Mouse (Mus musculus): ENCODE measurements around the gene Sys1.

The Sys1 gene

DNA sequence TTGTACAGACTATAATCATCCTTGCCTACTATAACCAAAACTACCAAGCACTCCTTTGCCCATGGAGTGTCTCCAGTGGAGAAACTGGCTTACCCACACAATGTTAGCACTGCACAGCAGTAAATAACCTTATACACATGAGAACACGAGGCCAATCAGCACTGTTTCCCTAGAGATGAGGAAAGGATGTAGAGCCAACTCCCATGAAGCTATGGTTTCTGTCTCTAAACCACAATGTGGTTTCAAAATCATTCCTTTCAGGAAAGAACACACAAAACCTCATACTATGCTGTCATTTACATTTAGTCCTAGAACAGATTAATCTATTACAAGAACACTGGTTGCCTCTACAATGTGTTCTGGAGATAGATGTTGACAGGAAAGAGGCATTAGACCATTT, 39.6 kb downstream of the Sys1 start:
- in situ Hi-C loops (cut with MboI; ENCODE audit: unreplicated experiment in 2 of 2): no loop called here

DNA sequence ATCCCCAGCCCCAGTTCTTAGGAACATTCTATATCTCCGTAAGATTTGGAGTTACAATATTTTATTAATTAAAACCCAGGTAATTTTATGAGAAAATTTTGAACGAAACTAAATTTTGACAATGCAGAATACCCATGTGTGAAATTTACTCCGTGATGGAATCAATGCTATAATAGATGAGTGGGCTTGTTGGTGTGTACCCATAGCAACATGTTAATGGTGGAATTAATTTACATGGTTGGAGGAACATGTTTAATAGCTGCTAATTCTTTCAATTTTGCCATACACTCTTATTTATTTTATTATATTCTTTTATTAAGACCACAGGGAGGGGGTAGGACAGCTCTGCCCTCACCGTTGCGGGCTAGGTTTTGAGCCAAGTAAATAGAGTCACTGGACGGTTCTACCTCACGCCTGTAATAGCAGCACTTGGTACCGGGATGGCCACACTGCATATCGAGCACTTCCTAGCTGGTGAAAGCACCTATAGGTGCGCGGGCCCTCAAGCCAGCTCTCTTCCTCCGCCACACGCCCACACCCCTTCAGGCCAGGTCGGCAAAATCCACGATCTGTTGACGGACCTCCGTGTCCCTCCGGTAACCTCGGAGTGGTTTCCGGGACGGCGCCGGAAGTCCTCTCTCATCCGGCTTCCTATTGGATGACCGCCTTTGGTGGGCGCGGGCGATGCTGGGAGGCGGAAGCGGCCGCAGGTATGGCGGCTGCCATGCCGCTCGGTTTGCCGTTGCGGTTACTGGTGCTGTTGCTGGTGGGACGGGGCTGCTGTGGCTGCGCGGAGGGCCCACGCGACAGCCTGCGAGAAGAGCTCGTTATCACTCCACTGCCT, 40.3 kb downstream of the Sys1 start, which contains the start of gene Pigt:
Gene Pigt (plus strand): TSS at position 674 of the 844 bp plus-strand sequence.
- in situ Hi-C loops (cut with MboI; ENCODE audit: unreplicated experiment in 2 of 2): no loop called here

GRCm38 (mm10) chr2:164497691-164498268, 41.0 kb downstream of the Sys1 start:
- in situ Hi-C loops (cut with MboI; ENCODE audit: unreplicated experiment in 2 of 2): no loop called here

DNA sequence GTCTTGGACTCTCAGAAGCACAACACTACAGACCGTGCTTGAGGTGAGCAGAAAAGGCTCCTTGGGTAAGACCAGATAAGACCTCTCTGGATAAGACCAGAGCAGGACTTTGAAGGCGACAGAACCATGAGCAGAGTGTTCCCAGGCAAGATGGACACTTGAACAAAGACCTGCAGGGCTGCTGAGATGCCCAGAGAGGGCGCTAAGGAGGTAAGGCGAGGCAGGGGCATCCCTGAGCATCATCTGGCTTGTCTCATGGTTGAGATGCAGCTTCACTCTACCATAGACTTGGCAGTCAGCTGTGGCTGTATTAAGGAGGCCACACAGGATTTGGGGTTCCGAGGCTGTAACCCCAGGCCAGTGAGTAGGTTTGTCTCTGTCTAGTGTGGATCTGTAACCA, 42.6 kb downstream of the Sys1 start:
- in situ Hi-C loops (cut with MboI; ENCODE audit: unreplicated experiment in 2 of 2): no loop called here

DNA sequence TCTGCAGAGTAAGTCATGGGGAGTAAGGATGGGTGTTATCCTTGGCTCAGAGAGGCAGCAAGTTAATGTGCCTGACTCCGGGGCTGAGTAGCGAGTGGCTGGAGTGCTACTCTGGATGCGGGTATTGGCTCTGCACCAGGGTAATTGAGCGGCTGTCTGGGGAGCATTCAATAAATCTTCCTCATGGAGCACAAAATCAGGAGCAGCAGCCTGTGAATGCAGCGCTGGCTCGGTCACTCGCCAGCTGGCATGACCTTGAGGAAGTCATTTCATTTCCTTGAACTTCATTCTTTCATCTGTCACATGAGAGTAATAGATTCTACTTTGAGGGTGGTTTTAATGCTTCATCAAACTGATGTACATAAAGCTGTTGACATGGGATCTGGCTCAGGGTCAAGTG, 43.7 kb downstream of the Sys1 start:
- in situ Hi-C loops (cut with MboI; ENCODE audit: unreplicated experiment in 2 of 2): no loop called here

DNA sequence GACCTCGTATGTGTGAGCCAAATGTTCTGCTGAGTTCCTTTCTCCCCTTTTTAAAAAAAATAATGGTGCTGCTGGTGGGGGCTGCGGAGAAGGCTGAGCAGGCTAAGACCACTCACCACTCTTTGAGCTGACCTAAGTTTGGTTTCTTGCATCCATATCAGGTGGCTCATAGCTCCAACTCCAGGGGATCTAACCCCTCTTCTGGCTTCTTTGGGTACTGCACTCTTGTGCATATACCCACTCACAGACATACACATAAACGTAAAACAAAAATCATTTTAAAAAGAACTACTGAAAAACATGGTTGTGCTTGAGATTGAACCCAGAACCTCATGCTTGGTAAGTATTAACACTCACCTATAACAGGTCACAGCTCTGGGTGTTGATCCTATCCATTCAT, 48.2 kb downstream of the Sys1 start:
- in situ Hi-C loops (cut with MboI; ENCODE audit: unreplicated experiment in 2 of 2): no loop called here

DNA sequence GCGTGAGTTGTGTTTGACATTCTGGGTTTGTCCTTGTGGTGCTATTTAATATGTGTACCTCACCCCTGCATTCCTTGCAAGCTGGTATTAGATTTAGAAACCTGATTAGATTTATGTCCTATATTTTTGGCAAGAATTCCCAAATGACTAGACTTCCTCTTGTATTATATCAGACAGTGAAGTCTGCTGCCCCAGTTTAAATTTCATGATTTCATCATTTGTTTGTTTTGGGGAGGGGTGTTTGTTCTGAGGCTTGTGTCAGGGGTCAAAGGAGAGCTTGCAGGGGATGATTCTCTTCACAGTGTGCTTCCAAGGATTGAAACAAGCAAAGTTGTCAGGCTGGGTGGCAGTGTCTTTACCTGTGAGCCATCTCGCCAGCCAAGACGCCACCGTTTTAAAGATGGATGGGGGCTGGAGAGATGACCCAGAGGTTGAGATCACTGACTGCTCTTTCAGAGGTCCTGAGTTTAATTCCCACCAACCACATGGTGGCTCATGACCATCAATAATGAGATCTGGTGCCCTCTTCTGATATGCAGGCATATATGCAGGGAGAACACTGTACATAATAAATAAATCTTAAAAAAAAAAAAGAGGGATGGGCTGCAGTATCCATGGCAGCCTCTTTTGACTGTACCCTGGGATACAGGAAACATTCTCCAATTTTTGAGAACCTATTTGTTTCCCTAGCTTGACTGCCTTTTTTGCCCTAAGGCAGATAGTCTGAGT, 49.0 kb downstream of the Sys1 start:
- in situ Hi-C loops (cut with MboI; ENCODE audit: unreplicated experiment in 2 of 2): no loop called here

DNA sequence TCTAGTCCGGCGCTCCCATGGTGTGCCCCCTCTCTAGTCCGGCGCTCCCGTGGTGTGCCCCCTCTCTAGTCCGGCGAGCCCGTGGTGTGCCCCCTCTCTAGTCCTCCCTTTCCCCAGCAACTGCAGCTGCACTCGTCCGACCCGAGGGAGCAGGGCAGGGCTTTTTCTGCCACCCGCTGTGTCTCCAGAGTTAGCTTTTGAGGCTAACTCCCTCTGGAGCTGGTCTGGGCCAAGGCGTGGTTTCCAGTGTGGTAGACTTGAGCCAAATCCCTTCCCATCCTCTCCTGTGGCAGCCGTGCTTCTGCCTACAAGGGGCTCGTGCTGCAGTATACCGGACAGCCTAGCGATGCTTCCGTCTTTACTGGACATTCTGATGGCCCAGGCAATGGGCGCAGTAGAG, 51.0 kb downstream of the Sys1 start:
- in situ Hi-C loops (cut with MboI; ENCODE audit: unreplicated experiment in 2 of 2): no loop called here

DNA sequence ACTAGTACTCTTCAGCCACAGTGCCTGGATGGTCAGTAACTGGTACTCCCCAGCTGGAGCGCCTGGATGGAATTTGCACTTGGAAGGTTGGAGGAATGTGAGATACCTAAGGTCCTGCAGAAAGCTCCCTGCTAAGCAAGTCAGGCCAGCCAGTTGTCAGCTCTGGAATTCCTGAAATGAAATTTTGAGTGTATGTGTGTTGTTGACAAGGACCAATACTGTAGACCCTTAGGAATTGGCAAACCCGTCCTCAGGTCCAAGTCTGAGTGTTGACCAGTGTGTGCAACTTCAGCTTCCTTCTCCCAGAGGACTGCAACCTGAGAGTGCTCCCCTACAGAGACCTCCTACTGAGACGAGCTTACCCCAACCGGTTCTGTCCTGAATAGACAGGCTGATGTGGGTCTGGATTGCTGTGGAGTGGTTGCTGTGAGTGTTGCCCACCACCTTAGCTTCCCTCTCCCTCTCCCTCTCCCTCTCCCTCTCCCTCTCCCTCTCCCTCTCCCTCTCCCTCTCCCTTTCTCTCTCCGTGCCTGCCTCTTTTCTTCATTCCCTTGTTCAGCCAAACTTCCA, 53.9 kb downstream of the Sys1 start:
- in situ Hi-C loops (cut with MboI; ENCODE audit: unreplicated experiment in 2 of 2): no loop called here

GRCm38 (mm10) chr2:164512121-164512909, 55.6 kb downstream of the Sys1 start:
- in situ Hi-C loops (cut with MboI; ENCODE audit: unreplicated experiment in 2 of 2): no loop called here

- in situ Hi-C loops (cut with MboI; ENCODE audit: unreplicated experiment in 2 of 2): no loop called here
Observed at GRCm38 (mm10) chr2:164513389-164513788, 56.6 kb downstream of the Sys1 start.

GRCm38 (mm10) chr2:164514916-164515315, 58.2 kb downstream of the Sys1 start:
- in situ Hi-C loops (cut with MboI; ENCODE audit: unreplicated experiment in 2 of 2): loop anchor here (5.0 kb wide), 2 partner anchors 53 to 98 kb away; partner anchors contain the start of gene Gm20458 (in 2 of the 2)

DNA sequence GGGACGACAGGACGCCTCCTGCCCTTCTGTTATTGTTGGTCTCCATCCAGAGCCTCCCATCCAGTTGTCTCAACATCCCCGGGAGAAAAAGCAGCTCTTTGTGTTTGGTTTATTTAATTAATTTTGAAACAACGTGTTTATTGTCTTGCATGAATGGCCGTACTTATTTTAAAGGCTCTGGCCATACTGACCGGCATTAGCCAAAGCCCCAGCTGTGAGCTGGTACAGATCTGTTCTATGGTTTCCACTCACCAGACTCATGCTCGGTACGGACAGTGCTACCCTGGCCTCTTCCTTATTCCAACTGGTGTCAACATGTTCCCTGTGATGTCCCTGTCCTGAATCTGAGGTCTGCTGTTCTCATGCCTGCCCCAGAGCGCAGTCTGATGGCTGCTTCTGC, 59.1 kb downstream of the Sys1 start:
- in situ Hi-C loops (cut with MboI; ENCODE audit: unreplicated experiment in 2 of 2): loop anchor here (5.0 kb wide), 2 partner anchors 54 to 99 kb away; partner anchors contain the start of gene Gm20458 (in 2 of the 2)

GRCm38 (mm10) chr2:164516592-164516991, 59.8 kb downstream of the Sys1 start:
- in situ Hi-C loops (cut with MboI; ENCODE audit: unreplicated experiment in 2 of 2): loop anchor here (5.0 kb wide), 2 partner anchors 54 to 99 kb away; partner anchors contain the start of gene Gm20458 (in 2 of the 2)

- in situ Hi-C loops (cut with MboI; ENCODE audit: unreplicated experiment in 2 of 2): loop anchor here (5.0 kb wide), 2 partner anchors 55 to 100 kb away; partner anchors contain the start of gene Gm20458 (in 2 of the 2)
Observed at GRCm38 (mm10) chr2:164517485-164518221, 60.9 kb downstream of the Sys1 start.

GRCm38 (mm10) chr2:164518266-164519170, 61.8 kb downstream of the Sys1 start:
- in situ Hi-C loops (cut with MboI; ENCODE audit: unreplicated experiment in 2 of 2): loop anchor here (5.0 kb wide), 2 partner anchors 56 to 101 kb away; partner anchors contain the start of gene Gm20458 (in 2 of the 2)

- in situ Hi-C loops (cut with MboI; ENCODE audit: unreplicated experiment in 2 of 2): loop anchor here (5.0 kb wide), 2 partner anchors 57 to 102 kb away; partner anchors contain the start of gene Gm20458 (in 2 of the 2)
Observed at GRCm38 (mm10) chr2:164519171-164519526, 62.4 kb downstream of the Sys1 start.

DNA sequence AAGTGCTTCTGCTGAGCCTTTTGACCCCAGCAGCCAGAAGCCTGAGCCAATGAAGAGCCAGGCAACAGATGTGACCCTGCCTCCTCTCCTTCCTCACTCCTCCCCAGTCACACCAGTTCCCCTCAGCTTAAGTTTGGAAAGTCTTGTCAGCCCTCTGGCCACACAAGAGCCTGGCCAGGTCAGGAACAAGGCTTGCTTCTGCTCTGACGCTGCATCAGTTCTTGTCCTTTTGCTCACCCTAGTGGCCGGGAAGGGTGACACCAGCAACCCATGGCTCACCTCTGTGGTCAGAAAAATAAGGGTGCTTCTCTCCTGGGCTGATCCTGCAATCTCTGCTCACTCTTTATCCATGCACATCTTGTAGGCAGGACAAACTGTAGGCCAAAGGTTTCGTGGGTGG, 64.0 kb downstream of the Sys1 start:
- in situ Hi-C loops (cut with MboI; ENCODE audit: unreplicated experiment in 2 of 2): no loop called here

All from v-Abl transformed pro-B cells (cell line).